Mouse (Mus musculus): ENCODE measurements around the gene Slc35a3.
A peak's percentile ranks its signal among the peaks of the same experiment; 100 is the strongest.
"Not testable (repeated sequence)": the region's sequence is repeated elsewhere in the genome, so short reads cannot be mapped to it uniquely, and the experiment has no call there.

Gene Slc35a3

GRCm38 (mm10) chr3:116698786-116699185, 13.8 kb downstream of the Slc35a3 start:
- peak; percentile 11 to 44 for DNase-seq

GRCm38 (mm10) chr3:116695666-116695985, 17.0 kb downstream of the Slc35a3 start:
- no peak for DNase-seq

GRCm38 (mm10) chr3:116694955-116695665, 17.5 kb downstream of the Slc35a3 start:
- DNase-seq = no peak

- no peak for DNase-seq
These were observed 18.3 kb downstream of the Slc35a3 start for GRCm38 (mm10) chr3:116694312-116694711.

- no peak for DNase-seq
These were observed 31.5 kb downstream of the Slc35a3 start, which contains the start of gene Gm43191 for GRCm38 (mm10) chr3:116681160-116681559. Gene Gm43191, minus strand, starts transcription at chr3:116681260.

- not testable (repeated sequence) for DNase-seq
These were observed 48.4 kb downstream of the Slc35a3 start for GRCm38 (mm10) chr3:116664281-116664680.

- peak; percentile 100 for DNase-seq
These were observed 50.2 kb downstream of the Slc35a3 start, which contains the start of gene Mfsd14a for GRCm38 (mm10) chr3:116662463-116662863. Gene Mfsd14a, minus strand, starts transcription at chr3:116662677.

GRCm38 (mm10) chr3:116661870-116662414, 50.7 kb downstream of the Slc35a3 start:
- DNase-seq = peak in 1 of 2 experiments; percentile 68

- no peak for DNase-seq
These were observed 51.3 kb downstream of the Slc35a3 start for GRCm38 (mm10) chr3:116661288-116661869.

GRCm38 (mm10) chr3:116659856-116660430, 52.7 kb downstream of the Slc35a3 start:
- no peak for DNase-seq

GRCm38 (mm10) chr3:116658928-116659565, 53.6 kb downstream of the Slc35a3 start:
- no peak for DNase-seq

GRCm38 (mm10) chr3:116656184-116656965, 56.3 kb downstream of the Slc35a3 start:
- no peak for DNase-seq

GRCm38 (mm10) chr3:116654051-116654450, 58.6 kb downstream of the Slc35a3 start:
- not testable (repeated sequence) for DNase-seq

- DNase-seq = no peak
These were observed 59.2 kb downstream of the Slc35a3 start for GRCm38 (mm10) chr3:116653278-116653945.

- DNase-seq = no peak
These were observed 60.6 kb downstream of the Slc35a3 start for GRCm38 (mm10) chr3:116652033-116652446.

GRCm38 (mm10) chr3:116650698-116651097, 61.9 kb downstream of the Slc35a3 start:
- DNase-seq = no peak

- DNase-seq = no peak
These were observed 63.8 kb downstream of the Slc35a3 start for GRCm38 (mm10) chr3:116648805-116649204.

- DNase-seq = no peak
These were observed 66.2 kb downstream of the Slc35a3 start for GRCm38 (mm10) chr3:116646387-116646786.

- DNase-seq = no peak
These were observed 70.3 kb downstream of the Slc35a3 start for GRCm38 (mm10) chr3:116642373-116642772.

- no peak for DNase-seq
These were observed 70.7 kb downstream of the Slc35a3 start for GRCm38 (mm10) chr3:116641811-116642371.

GRCm38 (mm10) chr3:116640024-116640423, 72.6 kb downstream of the Slc35a3 start:
- no peak for DNase-seq
